Comparison of ENCODE assay signal across 11 mouse cellular contexts in the genomic region with DNA sequence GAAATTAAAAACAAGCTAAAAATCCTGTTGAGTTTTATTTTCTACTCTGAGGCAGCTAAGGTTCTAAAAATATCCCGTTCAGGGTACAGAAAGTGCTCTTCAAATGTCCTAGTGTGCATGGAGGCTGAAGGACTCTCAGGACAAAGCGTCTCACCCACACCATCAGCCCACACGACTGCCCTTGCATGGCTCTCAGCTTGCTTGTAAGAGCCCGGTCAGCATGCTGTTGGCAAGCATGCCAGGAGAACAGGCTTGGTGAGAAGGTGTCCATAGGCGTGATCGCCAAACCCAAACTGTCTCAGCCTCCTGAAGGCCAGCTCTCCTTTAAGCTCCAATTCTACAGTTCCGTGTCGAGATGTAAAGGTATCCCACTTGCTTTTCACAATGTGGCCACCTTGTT. TPM values are rescaled to one million over a fixed set of nuclear protein-coding genes. Genes with fewer than 3 reads are reported as not detected.
DNase-seq lines count a peak whose midpoint lies in the region; ATAC-seq and TF ChIP-seq lines count a peak whose summit lies in the region.
"Had no signal": no experiment of that assay in that cellular context is flagged by ENCODE, and none has a peak within 500 bp of the region (broad histone marks: within the 10 kb centered on the region; RNA-seq: fewer than 3 reads in every experiment).

No protein-coding gene starts in this region.

- no peak overlapping the region for H3K27ac ChIP-seq in kidney, embryonic 14.5 days (ENCODE audit: low read depth, low read length)
- no peak overlapping the region for H3K27ac ChIP-seq in heart, embryonic 10.5 days
- H3K27ac ChIP-seq: midbrain, embryonic 10.5 days had no signal

- DNase-seq in cerebellum, postnatal 10 days = peak; percentile 45 to 68
- DNase-seq in kidney, adult 11 months = peak; percentile 28
- DNase-seq in heart, embryonic 10.5 days (ENCODE audit: low spot score) = peak; percentile 75
- peak; percentile 55 for DNase-seq in lung, adult 2 months
- DNase-seq in spleen, postnatal 4 days (ENCODE audit: low spot score in 2 of 2) = no peak

- ATAC-seq in cerebellum, adult (ENCODE audit: insufficient number of reproducible peaks, low FRiP score, low TSS enrichment) = no peak
- no peak for ATAC-seq in kidney, embryonic 14.5 days (ENCODE audit: low FRiP score, low TSS enrichment)
- no peak for ATAC-seq in megakaryocyte progenitor cell, adult 5-6 weeks (replicated peaks; ENCODE audit: poor library complexity)
- ATAC-seq: forebrain, embryonic 16.5 days had no signal

- H3K9ac ChIP-seq in kidney, embryonic 14.5 days (ENCODE audit: low read depth, low read length) = no peak overlapping the region

- no peak overlapping the region for H3K4me2 ChIP-seq in kidney, embryonic 14.5 days (replicated peaks; ENCODE audit: low read depth, low read length)

- no peaks in the 10 kb centered on the region for H3K4me1 ChIP-seq in kidney, embryonic 14.5 days (ENCODE audit: control insufficient read depth, insufficient read depth, low read length)
- H3K4me1 ChIP-seq in heart, embryonic 10.5 days = peaks cover 18% of the 10 kb centered on the region
- H3K4me1 ChIP-seq in lung, adult 2 months (ENCODE audit: control insufficient read depth, insufficient read depth, low read length) = peaks cover 6% of the 10 kb centered on the region; the same call in 1 of the 2 replicates

- no peak for TF ChIP-seq CTCF in lung, adult 2 months (IDR thresholded peaks at IDR 0.05; ENCODE audit: insufficient read depth, low read length)

- 85% methylated on average over 8 of the region's 8 CpGs for WGBS in kidney, embryonic 14.5 days
- WGBS in heart, embryonic 10.5 days = 69% methylated on average over 8 of the region's 8 CpGs
- WGBS in lung, adult 2 months = 56% methylated on average over 8 of the region's 8 CpGs

- TF ChIP-seq POLR2A in lung, adult 2 months (IDR thresholded peaks at IDR 0.05; ENCODE audit: borderline replicate concordance, extremely low read depth, low read depth, low read length) = no peak

- no peaks in the 10 kb centered on the region for H3K27me3 ChIP-seq in kidney, embryonic 14.5 days (ENCODE audit: control insufficient read depth, insufficient read depth, low read length)
- H3K27me3 ChIP-seq in heart, embryonic 10.5 days (ENCODE audit: insufficient read depth, poor library complexity, severe bottlenecking) = no peaks in the 10 kb centered on the region

- no peaks in the 10 kb centered on the region for H3K9me3 ChIP-seq in kidney, embryonic 14.5 days (ENCODE audit: control insufficient read depth, low read length)
- no peaks in the 10 kb centered on the region for H3K9me3 ChIP-seq in heart, embryonic 10.5 days
- H3K9me3 ChIP-seq: G1E; midbrain, embryonic 10.5 days had no signal

- H3K4me3 ChIP-seq in kidney, embryonic 14.5 days (ENCODE audit: low read length) = no peak overlapping the region
- H3K4me3 ChIP-seq in heart, embryonic 10.5 days = no peak overlapping the region
- no peak overlapping the region for H3K4me3 ChIP-seq in lung, adult 2 months (replicated peaks; ENCODE audit: extremely low read depth, low read depth, low read length)
- H3K4me3 ChIP-seq: midbrain, embryonic 10.5 days had no signal

- no peaks in the 10 kb centered on the region for H3K36me3 ChIP-seq in kidney, embryonic 14.5 days (ENCODE audit: control insufficient read depth, insufficient read depth, low read length)
- H3K36me3 ChIP-seq in heart, embryonic 10.5 days = no peaks in the 10 kb centered on the region
- H3K36me3 ChIP-seq: G1E; midbrain, embryonic 10.5 days had no signal

RNA-seq across cellular contexts. Expression of a gene that starts 29.7 kb away (rescaled TPM):
- polyA plus RNA-seq in kidney, embryonic 14.5 days (2014; fragmentation: Nextera tagmentation; extraction: Ambion mirVana) = 46.2 and 59.6 TPM in 2 replicates
- 26.9 and 41.5 TPM in 2 replicates for polyA plus RNA-seq in heart, embryonic 10.5 days (2016; fragmentation: Nextera tagmentation; extraction: Ambion mirVana)
- polyA plus RNA-seq in lung, adult 2 months (2012; rRNA removed) = 24.4 and 36.2 TPM in 2 replicates
- total RNA-seq in megakaryocyte progenitor cell, adult 5-6 weeks (2015) = 18.1 and 21.1 TPM in 2 replicates
- 11.2 and 14.1 TPM in 2 replicates for total RNA-seq in megakaryocyte progenitor cell, adult 5-6 weeks (2017)

Comparison
In these comparisons a context has a peak if more than half of its experiments do, and no peak if none do; other contexts are left out.
1. DNase-seq: peak in cerebellum, postnatal 10 days (2 of 2), kidney, adult 11 months (single experiment), heart, embryonic 10.5 days (single experiment) and lung, adult 2 months (single experiment); none in spleen, postnatal 4 days (0 of 2).